Mouse (Mus musculus): Measurements from ENCODE around the gene Rab38. TPM values are rescaled to one million over a fixed set of nuclear protein-coding genes. Genes with fewer than 3 reads are reported as not detected.
A peak's percentile ranks its signal among the peaks of the same experiment; 100 is the strongest.

Gene Rab38
- polyA plus RNA-seq (2012; rRNA removed) = 1.4 and 1.8 TPM in 2 replicates

- DNase-seq (ENCODE audit: low read depth) = peak; percentile 80
- TF ChIP-seq CTCF (IDR thresholded peaks at IDR 0.05; ENCODE audit: borderline replicate concordance, extremely low read depth, insufficient read depth, insufficient read length) (no peak), POLR2A (IDR thresholded peaks at IDR 0.05; ENCODE audit: borderline replicate concordance, extremely low read depth, insufficient read depth, insufficient read length, poor library complexity, severe bottlenecking) (no peak)
Measured at GRCm38 (mm10) chr7:88429786-88430691, at the start of gene Rab38. Gene Rab38 (plus strand): TSS chr7:88430273.

- DNase-seq (ENCODE audit: low read depth) = peak; percentile 5
- no peak for TF ChIP-seq CTCF (IDR thresholded peaks at IDR 0.05; ENCODE audit: borderline replicate concordance, extremely low read depth, insufficient read depth, insufficient read length)
- no peak for TF ChIP-seq POLR2A (IDR thresholded peaks at IDR 0.05; ENCODE audit: borderline replicate concordance, extremely low read depth, insufficient read depth, insufficient read length, poor library complexity, severe bottlenecking)
Measured at GRCm38 (mm10) chr7:88394568-88394967, 35.5 kb upstream of the Rab38 start.

GRCm38 (mm10) chr7:88395745-88396144, 34.3 kb upstream of the Rab38 start:
- DNase-seq (ENCODE audit: low read depth) = peak; percentile 11
- no peak for TF ChIP-seq POLR2A (IDR thresholded peaks at IDR 0.05; ENCODE audit: borderline replicate concordance, extremely low read depth, insufficient read depth, insufficient read length, poor library complexity, severe bottlenecking)

- TF ChIP-seq POLR2A (IDR thresholded peaks at IDR 0.05; ENCODE audit: borderline replicate concordance, extremely low read depth, insufficient read depth, insufficient read length, poor library complexity, severe bottlenecking) (no peak), CTCF (IDR thresholded peaks at IDR 0.05; ENCODE audit: borderline replicate concordance, extremely low read depth, insufficient read depth, insufficient read length) (no peak)
Measured at GRCm38 (mm10) chr7:88405311-88405710, 24.8 kb upstream of the Rab38 start.

GRCm38 (mm10) chr7:88406466-88406865, 23.6 kb upstream of the Rab38 start:
- TF ChIP-seq POLR2A (IDR thresholded peaks at IDR 0.05; ENCODE audit: borderline replicate concordance, extremely low read depth, insufficient read depth, insufficient read length, poor library complexity, severe bottlenecking) (no peak), CTCF (IDR thresholded peaks at IDR 0.05; ENCODE audit: borderline replicate concordance, extremely low read depth, insufficient read depth, insufficient read length) (no peak)
- no peak for DNase-seq (ENCODE audit: low read depth)

More at GRCm38 (mm10) chr7:88405311-88405710, 24.8 kb upstream of the Rab38 start:
- DNase-seq (ENCODE audit: low read depth) = no peak

GRCm38 (mm10) chr7:88421821-88422220, 8.3 kb upstream of the Rab38 start:
- no peak for TF ChIP-seq CTCF (IDR thresholded peaks at IDR 0.05; ENCODE audit: borderline replicate concordance, extremely low read depth, insufficient read depth, insufficient read length)
- TF ChIP-seq POLR2A (IDR thresholded peaks at IDR 0.05; ENCODE audit: borderline replicate concordance, extremely low read depth, insufficient read depth, insufficient read length, poor library complexity, severe bottlenecking) = no peak
- DNase-seq (ENCODE audit: low read depth) = no peak

- TF ChIP-seq POLR2A (IDR thresholded peaks at IDR 0.05; ENCODE audit: borderline replicate concordance, extremely low read depth, insufficient read depth, insufficient read length, poor library complexity, severe bottlenecking) (no peak), CTCF (IDR thresholded peaks at IDR 0.05; ENCODE audit: borderline replicate concordance, extremely low read depth, insufficient read depth, insufficient read length) (no peak)
- DNase-seq (ENCODE audit: low read depth) = no peak
Measured at GRCm38 (mm10) chr7:88423889-88424288, 6.2 kb upstream of the Rab38 start.

GRCm38 (mm10) chr7:88425744-88426143, 4.3 kb upstream of the Rab38 start:
- no peak for DNase-seq (ENCODE audit: low read depth)

GRCm38 (mm10) chr7:88427484-88427883, 2.6 kb upstream of the Rab38 start:
- TF ChIP-seq POLR2A (IDR thresholded peaks at IDR 0.05; ENCODE audit: borderline replicate concordance, extremely low read depth, insufficient read depth, insufficient read length, poor library complexity, severe bottlenecking) (no peak), CTCF (IDR thresholded peaks at IDR 0.05; ENCODE audit: borderline replicate concordance, extremely low read depth, insufficient read depth, insufficient read length) (no peak)
- no peak for DNase-seq (ENCODE audit: low read depth)

More at GRCm38 (mm10) chr7:88425744-88426143, 4.3 kb upstream of the Rab38 start:
- TF ChIP-seq CTCF (IDR thresholded peaks at IDR 0.05; ENCODE audit: borderline replicate concordance, extremely low read depth, insufficient read depth, insufficient read length) (no peak), POLR2A (IDR thresholded peaks at IDR 0.05; ENCODE audit: borderline replicate concordance, extremely low read depth, insufficient read depth, insufficient read length, poor library complexity, severe bottlenecking) (no peak)

GRCm38 (mm10) chr7:88430692-88431084, 615 bp downstream of the Rab38 start:
- no peak for DNase-seq (ENCODE audit: low read depth)
- TF ChIP-seq POLR2A (IDR thresholded peaks at IDR 0.05; ENCODE audit: borderline replicate concordance, extremely low read depth, insufficient read depth, insufficient read length, poor library complexity, severe bottlenecking) (no peak), CTCF (IDR thresholded peaks at IDR 0.05; ENCODE audit: borderline replicate concordance, extremely low read depth, insufficient read depth, insufficient read length) (no peak)

GRCm38 (mm10) chr7:88440301-88440700, 10.2 kb downstream of the Rab38 start:
- no peak for DNase-seq (ENCODE audit: low read depth)
- TF ChIP-seq CTCF (IDR thresholded peaks at IDR 0.05; ENCODE audit: borderline replicate concordance, extremely low read depth, insufficient read depth, insufficient read length) (no peak), POLR2A (IDR thresholded peaks at IDR 0.05; ENCODE audit: borderline replicate concordance, extremely low read depth, insufficient read depth, insufficient read length, poor library complexity, severe bottlenecking) (no peak)

GRCm38 (mm10) chr7:88442649-88443048, 12.6 kb downstream of the Rab38 start:
- DNase-seq (ENCODE audit: low read depth) = no peak

More at GRCm38 (mm10) chr7:88442649-88443048, 12.6 kb downstream of the Rab38 start:
- TF ChIP-seq CTCF (IDR thresholded peaks at IDR 0.05; ENCODE audit: borderline replicate concordance, extremely low read depth, insufficient read depth, insufficient read length) = no peak
- no peak for TF ChIP-seq POLR2A (IDR thresholded peaks at IDR 0.05; ENCODE audit: borderline replicate concordance, extremely low read depth, insufficient read depth, insufficient read length, poor library complexity, severe bottlenecking)
